Mouse (Mus musculus) stomach, embryonic 16.5 days (tissue): ENCODE data around the gene Ccdc87. TPM values are rescaled to one million over a fixed set of nuclear protein-coding genes. Genes with fewer than 3 reads are reported as not detected.

Experiments
- polyA plus RNA-seq: library from polyadenylated mRNA; unstranded; fragments of >200 nt; fragmentation: Nextera tagmentation; extraction: Ambion mirVana; gene quantifications from 2 replicates; pipeline ENCODE4 v1.2.1, GENCODE M21; 2015

The Ccdc87 gene
- polyA plus RNA-seq, 1 experiment from 2014 or later: not detected

Other genes starting within 250 kb of the Ccdc87 start
- 2.1 and 2.5 TPM in 2 replicates for gene Lrfn4, start 223.7 kb upstream of the Ccdc87 start, polyA plus RNA-seq
- gene Rce1, start 213.7 kb upstream of the Ccdc87 start, polyA plus RNA-seq: 64.7 and 66.0 TPM in 2 replicates
- gene Gm960, start 140.7 kb upstream of the Ccdc87 start, polyA plus RNA-seq: 1.2 and 3.0 TPM in 2 replicates
- gene Sptbn2, start 128.2 kb upstream of the Ccdc87 start, polyA plus RNA-seq: 4.7 and 5.5 TPM in 2 replicates
- 50.3 and 54.8 TPM in 2 replicates for gene Rbm4b, start 82.9 kb upstream of the Ccdc87 start, polyA plus RNA-seq
- gene Rbm4, start 45.5 kb upstream of the Ccdc87 start, polyA plus RNA-seq: 47.4 and 47.5 TPM in 2 replicates
- gene Gm21992, start 27.8 kb upstream of the Ccdc87 start, polyA plus RNA-seq: 32.1 TPM in 2 replicates
- gene Rbm14, start 27.7 kb upstream of the Ccdc87 start, polyA plus RNA-seq: 74.2 and 75.0 TPM in 2 replicates
- gene Ccs, start within 50 bp of the Ccdc87 start, polyA plus RNA-seq: 56.6 and 60.3 TPM in 2 replicates
- 28.4 and 34.1 TPM in 2 replicates for gene Ctsf, start 15.8 kb downstream of the Ccdc87 start, polyA plus RNA-seq
- 5.3 and 8.9 TPM in 2 replicates for gene Actn3, start 38.5 kb downstream of the Ccdc87 start, polyA plus RNA-seq
- 11.6 and 12.5 TPM in 2 replicates for gene Zdhhc24, start 39.3 kb downstream of the Ccdc87 start, polyA plus RNA-seq
- gene Bbs1, start 67.3 kb downstream of the Ccdc87 start, polyA plus RNA-seq: 2.8 and 3.6 TPM in 2 replicates
- 119 and 134 TPM in 2 replicates for gene Dpp3, start 88.9 kb downstream of the Ccdc87 start, polyA plus RNA-seq
- 1.8 and 1.9 TPM in 2 replicates for gene Peli3, start 103.8 kb downstream of the Ccdc87 start, polyA plus RNA-seq
- gene Mrpl11, start 122.8 kb downstream of the Ccdc87 start, polyA plus RNA-seq: 79.6 and 80.5 TPM in 2 replicates
- gene Npas4, start 150.9 kb downstream of the Ccdc87 start, polyA plus RNA-seq: 0.23 and 0.34 TPM in 2 replicates
- 3.1 and 3.3 TPM in 2 replicates for gene Slc29a2, start 184.5 kb downstream of the Ccdc87 start, polyA plus RNA-seq
- 41.8 and 44.1 TPM in 2 replicates for gene B4gat1, start 199.5 kb downstream of the Ccdc87 start, polyA plus RNA-seq
- 0.99 and 1.3 TPM in 2 replicates for gene AC124502.3, start 199.5 kb downstream of the Ccdc87 start, polyA plus RNA-seq
- 39.8 and 43.9 TPM in 2 replicates for gene Brms1, start 202.0 kb downstream of the Ccdc87 start, polyA plus RNA-seq
- gene Rin1, start 211.1 kb downstream of the Ccdc87 start, polyA plus RNA-seq: 4.5 and 4.9 TPM in 2 replicates
- 69.8 and 76.9 TPM in 2 replicates for gene Cd248, start 228.7 kb downstream of the Ccdc87 start, polyA plus RNA-seq
- gene Tmem151a, start 246.2 kb downstream of the Ccdc87 start, polyA plus RNA-seq: 4.9 and 6.8 TPM in 2 replicates
- gene Yif1a, start 249.2 kb downstream of the Ccdc87 start, polyA plus RNA-seq: 110 and 123 TPM in 2 replicates